8 mouse cellular contexts compared by ENCODE assay signal in the genomic region with DNA sequence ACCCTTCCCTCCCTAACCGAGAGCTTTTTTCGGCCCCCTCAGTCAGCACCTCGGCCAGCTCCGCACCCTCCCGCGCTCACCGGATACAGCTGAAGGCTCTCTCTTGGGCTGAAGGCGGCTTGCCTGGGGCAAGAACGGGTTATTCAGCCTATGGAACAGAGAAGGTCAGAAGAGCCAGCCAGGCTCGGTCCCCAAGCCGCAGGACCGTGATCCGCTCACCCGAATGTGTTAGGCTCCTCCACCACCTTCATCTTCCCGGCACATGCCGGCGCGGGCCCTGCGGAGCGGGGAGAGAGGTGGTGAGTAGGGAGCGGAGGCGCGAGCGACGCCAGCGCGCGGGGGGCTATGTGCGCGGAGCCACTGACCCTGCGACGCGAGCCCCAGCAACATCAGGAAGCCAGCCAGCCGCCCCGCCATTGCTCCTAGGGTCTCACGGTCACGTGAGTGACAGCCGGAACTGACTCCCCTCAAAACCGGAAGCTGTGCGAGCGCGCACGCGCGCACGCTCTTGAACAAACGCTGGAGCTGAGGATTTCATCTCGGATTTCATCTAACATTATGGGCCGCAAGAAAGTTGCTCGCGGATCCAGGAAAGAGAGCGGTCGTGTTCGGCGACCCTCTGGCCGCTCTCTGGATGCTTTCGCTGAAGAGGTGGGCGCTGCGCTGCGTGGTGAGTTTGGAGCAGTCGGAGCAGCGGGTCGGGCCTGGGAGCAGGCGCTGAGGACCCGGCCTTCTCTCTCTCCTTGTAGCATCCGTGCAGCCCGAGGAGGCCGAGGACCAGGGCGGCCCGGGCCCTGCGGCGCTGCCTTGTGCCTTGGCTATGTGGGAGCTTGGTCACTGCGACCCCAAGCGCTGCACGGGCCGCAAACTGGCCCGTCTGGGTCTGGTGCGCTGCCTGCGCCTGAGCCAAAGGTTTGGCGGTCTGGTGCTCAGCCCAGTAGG. TPM values are rescaled to one million over a fixed set of nuclear protein-coding genes. Genes with fewer than 3 reads are reported as not detected.
DNase-seq lines count a peak whose midpoint lies in the region; ATAC-seq and TF ChIP-seq lines count a peak whose summit lies in the region.

A gene (minus strand): TSS at position 430 of the 942 bp plus-strand sequence.
A gene (plus strand): TSS at position 476 of the 942 bp plus-strand sequence.

- no peaks in the 10 kb centered on the region for H3K27me3 ChIP-seq in embryonic facial prominence, embryonic 11.5 days (ENCODE audit: control insufficient read depth, insufficient read depth, low read length)
- H3K27me3 ChIP-seq in limb, embryonic 11.5 days (ENCODE audit: control insufficient read depth, insufficient read depth, low read length), result no peaks in the 10 kb centered on the region
- no peaks in the 10 kb centered on the region for H3K27me3 ChIP-seq in midbrain, embryonic 13.5 days
- no peaks in the 10 kb centered on the region for H3K27me3 ChIP-seq in small intestine, adult 2 months (ENCODE audit: control insufficient read depth, insufficient read depth, low read length)

- TF ChIP-seq CTCF in small intestine, adult 2 months (IDR thresholded peaks at IDR 0.05; ENCODE audit: extremely low read depth, insufficient read length, insufficient replicate concordance, low read depth, low read length), result no peak

- peaks cover 9% of the 10 kb centered on the region for H3K36me3 ChIP-seq in embryonic facial prominence, embryonic 11.5 days (replicated peaks; ENCODE audit: control insufficient read depth, insufficient read depth, low read depth, low read length)
- peaks cover 17% of the 10 kb centered on the region for H3K36me3 ChIP-seq in limb, embryonic 11.5 days (ENCODE audit: control insufficient read depth, insufficient read depth, low read length)
- peaks cover 54% of the 10 kb centered on the region for H3K36me3 ChIP-seq in midbrain, embryonic 13.5 days
- peaks cover 14% of the 10 kb centered on the region for H3K36me3 ChIP-seq in small intestine, adult 2 months (ENCODE audit: control insufficient read depth, insufficient read depth, low read length)

- H3K4me2 ChIP-seq in embryonic facial prominence, embryonic 11.5 days (ENCODE audit: low read depth, low read length), result peak within 1 kb of the TSS; percentile 85
- peak within 1 kb of the TSS; percentile 94 for H3K4me2 ChIP-seq in limb, embryonic 11.5 days (ENCODE audit: low read depth, severe bottlenecking)
- peak within 1 kb of the TSS; percentile 99 for H3K4me2 ChIP-seq in midbrain, embryonic 13.5 days (replicated peaks)

- peak; percentile 86 for DNase-seq in 3134 (ENCODE audit: extremely low read depth, insufficient read length, low spot score)
- DNase-seq in adrenal gland, postnatal 14 days, result peak; percentile 92
- peak; percentile 95 for DNase-seq in embryonic facial prominence, embryonic 11.5 days (ENCODE audit: low spot score)
- DNase-seq in heart, adult 11 months, result peak; percentile 98
- peak; percentile 77 for DNase-seq in kidney, adult 11 months
- DNase-seq in limb, embryonic 11.5 days (ENCODE audit: low spot score), result peak; percentile 92

- TF ChIP-seq POLR2A in small intestine, adult 2 months (IDR thresholded peaks at IDR 0.05; ENCODE audit: low read depth, low read length), result peak; percentile 47; the same call in 1 of the 2 replicates

- peak within 1 kb of the TSS; percentile 82 for H3K9ac ChIP-seq in embryonic facial prominence, embryonic 11.5 days (replicated peaks; ENCODE audit: low read length)
- H3K9ac ChIP-seq in limb, embryonic 11.5 days (ENCODE audit: low read length), result peak within 1 kb of the TSS; percentile 96
- peak within 1 kb of the TSS; percentile 99 for H3K9ac ChIP-seq in midbrain, embryonic 13.5 days (replicated peaks)

- WGBS in embryonic facial prominence, embryonic 11.5 days, result under 1% methylated on average over 80 of the region's 80 CpGs
- under 1% methylated on average over 80 of the region's 80 CpGs for WGBS in limb, embryonic 11.5 days
- under 1% methylated on average over 79 of the region's 80 CpGs for WGBS in midbrain, embryonic 13.5 days
- WGBS in small intestine, adult 2 months, result 1% methylated on average over 79 of the region's 80 CpGs

- H3K4me3 ChIP-seq in embryonic facial prominence, embryonic 11.5 days (ENCODE audit: low read depth, low read length), result peak within 1 kb of the TSS; percentile 69
- peak within 1 kb of the TSS; percentile 100 for H3K4me3 ChIP-seq in limb, embryonic 11.5 days (ENCODE audit: low read depth, low read length)
- peak within 1 kb of the TSS; percentile 99 for H3K4me3 ChIP-seq in midbrain, embryonic 13.5 days (replicated peaks)
- peak within 1 kb of the TSS; percentile 97 for H3K4me3 ChIP-seq in small intestine, adult 2 months (ENCODE audit: low read depth, low read length)

- peak; percentile 49; the same call in 1 of the 2 replicates for ATAC-seq in embryonic facial prominence, embryonic 11.5 days (replicated peaks; ENCODE audit: insufficient number of reproducible peaks, low FRiP score, low TSS enrichment, low read depth)
- ATAC-seq in limb, embryonic 11.5 days (ENCODE audit: insufficient number of reproducible peaks, low FRiP score, low TSS enrichment, low read depth), result peak; percentile 87; the same call in 1 of the 2 replicates
- ATAC-seq in midbrain, embryonic 13.5 days, result peak; percentile 87

- H3K9me3 ChIP-seq in embryonic facial prominence, embryonic 11.5 days (replicated peaks; ENCODE audit: control insufficient read depth, low read length), result no peaks in the 10 kb centered on the region
- no peaks in the 10 kb centered on the region for H3K9me3 ChIP-seq in limb, embryonic 11.5 days (ENCODE audit: control insufficient read depth, low read length)
- H3K9me3 ChIP-seq in midbrain, embryonic 13.5 days, result no peaks in the 10 kb centered on the region

- H3K4me1 ChIP-seq in embryonic facial prominence, embryonic 11.5 days (ENCODE audit: control insufficient read depth, insufficient read depth, low read length), result peaks cover 4% of the 10 kb centered on the region
- H3K4me1 ChIP-seq in limb, embryonic 11.5 days (ENCODE audit: control insufficient read depth, insufficient read depth, low read length), result peaks cover 7% of the 10 kb centered on the region
- peaks cover 29% of the 10 kb centered on the region for H3K4me1 ChIP-seq in midbrain, embryonic 13.5 days (replicated peaks)
- no peaks in the 10 kb centered on the region for H3K4me1 ChIP-seq in small intestine, adult 2 months (ENCODE audit: control insufficient read depth, insufficient read depth, insufficient read length, low read length)

- peak within 1 kb of the TSS; percentile 70 for H3K27ac ChIP-seq in embryonic facial prominence, embryonic 11.5 days (replicated peaks; ENCODE audit: low read depth, low read length)
- peak within 1 kb of the TSS; percentile 83 for H3K27ac ChIP-seq in limb, embryonic 11.5 days (replicated peaks; ENCODE audit: low read depth, low read length)
- H3K27ac ChIP-seq in midbrain, embryonic 13.5 days, result peak within 1 kb of the TSS; percentile 79
- H3K27ac ChIP-seq in small intestine, adult 2 months (ENCODE audit: insufficient read depth, low read depth, low read length), result peak within 1 kb of the TSS; percentile 42

RNA-seq across cellular contexts. Expression of the first gene that starts in this region (rescaled TPM):
- total RNA-seq in adrenal gland, postnatal 14 days (2021), result 34.3 and 35.7 TPM in 2 replicates
- polyA plus RNA-seq in embryonic facial prominence, embryonic 11.5 days (2014; fragmentation: Nextera tagmentation; extraction: Ambion mirVana), result 32.6 and 32.8 TPM in 2 replicates
- 28.3 and 29.4 TPM in 2 replicates for polyA plus RNA-seq in limb, embryonic 11.5 days (2014; fragmentation: Nextera tagmentation; extraction: Ambion mirVana)
- 86.0 and 90.4 TPM in 2 replicates for polyA plus RNA-seq in midbrain, embryonic 13.5 days (2015; fragmentation: Nextera tagmentation; extraction: Ambion mirVana)
- 21.0 and 29.3 TPM in 2 replicates for polyA plus RNA-seq in small intestine, adult 2 months (2012; rRNA removed)

RNA-seq across cellular contexts. Expression of the second gene that starts in this region (rescaled TPM):
- total RNA-seq in adrenal gland, postnatal 14 days (2021), result 20.4 and 22.9 TPM in 2 replicates
- 59.8 and 60.6 TPM in 2 replicates for polyA plus RNA-seq in embryonic facial prominence, embryonic 11.5 days (2014; fragmentation: Nextera tagmentation; extraction: Ambion mirVana)
- polyA plus RNA-seq in limb, embryonic 11.5 days (2014; fragmentation: Nextera tagmentation; extraction: Ambion mirVana), result 63.8 and 66.1 TPM in 2 replicates
- polyA plus RNA-seq in midbrain, embryonic 13.5 days (2015; fragmentation: Nextera tagmentation; extraction: Ambion mirVana), result 61.1 and 63.1 TPM in 2 replicates
- polyA plus RNA-seq in small intestine, adult 2 months (2012; rRNA removed), result 6.8 and 13.3 TPM in 2 replicates

Comparison
In these comparisons a context has a peak if more than half of its experiments do, and no peak if none do; other contexts are left out.
1. Peak in every context shown above with its lines: DNase-seq, ATAC-seq, H3K4me3 ChIP-seq and H3K27ac ChIP-seq.